Mouse (Mus musculus) MEL (cell line): Measurements from ENCODE around the gene Tbx3.

ENCODE experiments used
- RCOR1 ChIP-seq: IDR thresholded peaks from 2 replicates; pipeline ENCODE4 v1.6.1; 2012; ENCODE audit warnings: low read depth, mild to moderate bottlenecking, inconsistent platforms, low read length, improper control_type of control experiment
- TCF12 ChIP-seq: IDR thresholded peaks from 2 replicates; pipeline ENCODE4 v1.6.1; 2014; ENCODE audit warnings: low read depth, mild to moderate bottlenecking, inconsistent platforms, low read length, improper control_type of control experiment, moderate library complexity

- no peak for TF ChIP-seq TCF12
- TF ChIP-seq RCOR1 = no peak
Observed at GRCm38 (mm10) chr5:119688914-119689420, 18.5 kb downstream of the Tbx3 start.
